Mouse (Mus musculus) stomach, embryonic 16.5 days (tissue): Measurements from ENCODE around the gene Nol9. TPM values are rescaled to one million over a fixed set of nuclear protein-coding genes. Genes with fewer than 3 reads are reported as not detected.

Experiments used
- ATAC-seq: fragments of 200-750 bp; cut with Nextera tagmentation; 2 replicates; pipeline ENCODE4 v1.8.0; 2017; ENCODE audit warnings: moderate number of reproducible peaks, moderate TSS enrichment; ENCODE audit not compliant: insufficient read depth, low FRiP score
- H3K27ac ChIP-seq: fragments of 300-500 bp; sonication (generic); 2 replicates; pipeline ENCODE4 v1.5.1; 2014; ENCODE audit warnings: low read length
- H3K27me3 ChIP-seq: fragments of 300-500 bp; sonication (generic); 2 replicates; pipeline ENCODE4 v1.6.1; 2014; ENCODE audit warnings: low read length, control low read depth, mixed read lengths; ENCODE audit not compliant: control insufficient read depth, insufficient read depth
- H3K36me3 ChIP-seq: fragments of 300-500 bp; sonication (generic); 2 replicates; pipeline ENCODE4 v1.6.1; 2014; ENCODE audit warnings: low read length; ENCODE audit not compliant: control insufficient read depth, insufficient read depth
- H3K4me1 ChIP-seq: fragments of 300-500 bp; sonication (generic); 2 replicates; pipeline ENCODE4 v1.6.1; 2014; ENCODE audit warnings: low read length, control low read depth, mixed read lengths; ENCODE audit not compliant: control insufficient read depth, insufficient read depth
- H3K4me2 ChIP-seq: fragments of 300-500 bp; sonication (generic); 2 replicates; pipeline ENCODE4 v1.6.1; 2014; ENCODE audit warnings: low read depth, low read length, mixed read lengths
- H3K4me3 ChIP-seq: fragments of 300-500 bp; sonication (generic); replicated peaks from 2 replicates; pipeline ENCODE4 v1.5.1; 2014; ENCODE audit warnings: mild to moderate bottlenecking, low read length
- H3K9ac ChIP-seq: fragments of 300-500 bp; sonication (generic); 2 replicates; pipeline ENCODE4 v1.6.1; 2014; ENCODE audit warnings: low read length
- H3K9me3 ChIP-seq: fragments of 300-500 bp; sonication (generic); replicated peaks from 2 replicates; pipeline ENCODE4 v1.6.1; 2016; ENCODE audit warnings: low read length, control low read depth; ENCODE audit not compliant: control insufficient read depth
- WGBS: fragments of 180-500 bp; shearing (Covaris S2); extraction: QIAGEN DNeasy Blood & Tissue Kit; methylation state at CpG from one replicate; pipeline ENCODE4 v1.1.7; 2014; 5-methylcytosine and 5-hydroxymethylcytosine counted together
- polyA plus RNA-seq: library from polyadenylated mRNA; unstranded; fragments of >200 nt; fragmentation: Nextera tagmentation; extraction: Ambion mirVana; gene quantifications from 2 replicates; pipeline ENCODE4 v1.2.1, GENCODE M21; 2015

Gene Nol9
- polyA plus RNA-seq, 1 experiment from 2014 or later, result 20.9 TPM

- no peak overlapping the region for H3K4me2 ChIP-seq
- no peaks in the 10 kb centered on the region; the same call in 1 of the 2 replicates for H3K9me3 ChIP-seq
- no peak overlapping the region for H3K9ac ChIP-seq
- H3K4me1 ChIP-seq, result peaks cover 19% of the 10 kb centered on the region
- H3K4me3 ChIP-seq, result no peak overlapping the region
- no peaks in the 10 kb centered on the region for H3K36me3 ChIP-seq
- ATAC-seq, result no peak
- H3K27me3 ChIP-seq, result no peaks in the 10 kb centered on the region
- H3K27ac ChIP-seq, result no peak overlapping the region
- 79% methylated on average over 9 of the region's 9 CpGs for WGBS
Measured at GRCm38 (mm10) chr4:152090191-152090590, 51.1 kb downstream of the Nol9 start.

GRCm38 (mm10) chr4:152092751-152093293 is 53.7 kb downstream of the Nol9 start:
- H3K4me3 ChIP-seq, result no peak overlapping the region
- peaks cover 18% of the 10 kb centered on the region for H3K4me1 ChIP-seq
- no peaks in the 10 kb centered on the region for H3K27me3 ChIP-seq
- H3K9ac ChIP-seq, result peak overlapping the region; percentile 43
- H3K4me2 ChIP-seq, result no peak overlapping the region
- H3K9me3 ChIP-seq, result no peaks in the 10 kb centered on the region
- H3K27ac ChIP-seq, result peak overlapping the region; percentile 66; the same call in 1 of the 2 replicates
- no peaks in the 10 kb centered on the region for H3K36me3 ChIP-seq
- peak; percentile 61; the same call in 1 of the 2 replicates for ATAC-seq
- 53% methylated on average over 8 of the region's 8 CpGs for WGBS

GRCm38 (mm10) chr4:152094233-152094632 is 55.1 kb downstream of the Nol9 start:
- no peak for ATAC-seq
- Histone ChIP-seq H3K27me3 (no peaks in the 10 kb centered on the region), H3K4me2 (no peak overlapping the region), H3K27ac (no peak overlapping the region), H3K9me3 (no peaks in the 10 kb centered on the region), H3K9ac (no peak overlapping the region), H3K4me1 (peaks cover 14% of the 10 kb centered on the region; the same call in 1 of the 2 replicates), H3K4me3 (no peak overlapping the region), H3K36me3 (no peaks in the 10 kb centered on the region)
- 85% methylated on average over 12 of the region's 12 CpGs for WGBS

GRCm38 (mm10) chr4:152095937-152096910 is 57.1 kb downstream of the Nol9 start:
- WGBS, result 31% methylated on average over 27 of the region's 27 CpGs
- H3K4me1 ChIP-seq, result peaks cover 15% of the 10 kb centered on the region; the same call in 1 of the 2 replicates
- H3K9ac ChIP-seq, result peak overlapping the region; percentile 57
- H3K36me3 ChIP-seq, result no peaks in the 10 kb centered on the region
- ATAC-seq, result peak; percentile 30; the same call in 1 of the 2 replicates
- H3K9me3 ChIP-seq, result no peaks in the 10 kb centered on the region
- H3K27me3 ChIP-seq, result no peaks in the 10 kb centered on the region
- H3K4me2 ChIP-seq, result no peak overlapping the region; the same call in 1 of the 2 replicates
- peak overlapping the region; percentile 61 for H3K27ac ChIP-seq
- H3K4me3 ChIP-seq, result peak overlapping the region; percentile 15

GRCm38 (mm10) chr4:152096927-152097326 is 57.8 kb downstream of the Nol9 start:
- H3K4me2 ChIP-seq, result no peak overlapping the region; the same call in none of the 2 replicates
- H3K27me3 ChIP-seq, result no peaks in the 10 kb centered on the region
- 41% methylated on average over 6 of the region's 6 CpGs for WGBS
- no peak for ATAC-seq
- H3K9me3 ChIP-seq, result no peaks in the 10 kb centered on the region
- H3K4me1 ChIP-seq, result peaks cover 17% of the 10 kb centered on the region; the same call in 1 of the 2 replicates
- peak overlapping the region; percentile 57 for H3K9ac ChIP-seq
- peak overlapping the region; percentile 15 for H3K4me3 ChIP-seq
- peak overlapping the region; percentile 61 for H3K27ac ChIP-seq
- no peaks in the 10 kb centered on the region for H3K36me3 ChIP-seq

GRCm38 (mm10) chr4:152097911-152098799 is 59.0 kb downstream of the Nol9 start:
- Histone ChIP-seq H3K4me2 (peak overlapping the region; percentile 7), H3K4me3 (0 out of 2 replicates have a peak overlapping the region, but pooled peaks have one; percentile 6), H3K36me3 (no peaks in the 10 kb centered on the region), H3K9ac (no peak overlapping the region), H3K27ac (peak overlapping the region; percentile 39; the same call in 1 of the 2 replicates), H3K27me3 (no peaks in the 10 kb centered on the region), H3K4me1 (peaks cover 13% of the 10 kb centered on the region; the same call in 1 of the 2 replicates), H3K9me3 (no peaks in the 10 kb centered on the region)
- WGBS, result 38% methylated on average over 11 of the region's 11 CpGs
- peak; percentile 39; the same call in 1 of the 2 replicates for ATAC-seq

- no peak for ATAC-seq
- Histone ChIP-seq H3K27me3 (no peaks in the 10 kb centered on the region), H3K4me3 (no peak overlapping the region), H3K36me3 (no peaks in the 10 kb centered on the region), H3K9ac (0 out of 2 replicates have a peak overlapping the region, but pooled peaks have one; percentile 32), H3K9me3 (no peaks in the 10 kb centered on the region), H3K4me2 (no peak overlapping the region), H3K4me1 (0 out of 2 replicates have a peak, but pooled peaks cover 13% of the 10 kb centered on the region), H3K27ac (no peak overlapping the region; the same call in 1 of the 2 replicates)
- WGBS, result 70% methylated on average over 11 of the region's 11 CpGs
Measured at GRCm38 (mm10) chr4:152100541-152100940, 61.4 kb downstream of the Nol9 start.

- ATAC-seq, result no peak
- Histone ChIP-seq H3K27ac (peak overlapping the region; percentile 21; the same call in 1 of the 2 replicates), H3K4me2 (no peak overlapping the region), H3K9ac (0 out of 2 replicates have a peak overlapping the region, but pooled peaks have one; percentile 32), H3K4me1 (0 out of 2 replicates have a peak, but pooled peaks cover 10% of the 10 kb centered on the region), H3K9me3 (no peaks in the 10 kb centered on the region), H3K4me3 (no peak overlapping the region), H3K36me3 (no peaks in the 10 kb centered on the region), H3K27me3 (no peaks in the 10 kb centered on the region)
- WGBS, result 62% methylated on average over 7 of the region's 7 CpGs
Measured at GRCm38 (mm10) chr4:152101081-152101653, 62.0 kb downstream of the Nol9 start.
